Mouse (Mus musculus): ENCODE measurements around the gene E2f3.

The E2f3 gene

GRCm38 (mm10) chr13:29919841-29920240 is 66.0 kb downstream of the E2f3 start:
- DNase-seq (ENCODE audit: low spot score in 2 of 2) = no peak

GRCm38 (mm10) chr13:29916561-29916960 is 69.3 kb downstream of the E2f3 start:
- DNase-seq (ENCODE audit: low spot score in 2 of 2) = no peak

DNA sequence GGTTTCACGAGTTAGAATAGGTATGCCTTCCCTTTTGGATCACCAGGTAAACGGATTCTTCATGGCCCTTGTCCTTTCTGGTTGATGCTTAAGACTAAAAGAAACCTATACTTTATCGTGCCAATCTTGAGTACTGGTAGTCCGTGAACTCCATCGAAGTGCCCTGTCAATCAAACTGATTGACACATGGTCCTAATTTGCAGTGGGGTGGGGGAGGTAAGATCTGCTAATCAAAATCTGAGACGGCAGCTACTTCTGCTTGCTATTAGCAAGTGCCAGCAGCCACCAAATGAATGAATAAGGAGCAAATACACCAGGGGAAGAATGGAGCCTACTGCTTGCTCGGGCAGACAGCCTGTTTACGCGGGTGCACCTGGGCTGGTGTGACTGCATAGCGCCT is 72.3 kb downstream of the E2f3 start:
- no peak for DNase-seq (ENCODE audit: low spot score in 2 of 2)

DNA sequence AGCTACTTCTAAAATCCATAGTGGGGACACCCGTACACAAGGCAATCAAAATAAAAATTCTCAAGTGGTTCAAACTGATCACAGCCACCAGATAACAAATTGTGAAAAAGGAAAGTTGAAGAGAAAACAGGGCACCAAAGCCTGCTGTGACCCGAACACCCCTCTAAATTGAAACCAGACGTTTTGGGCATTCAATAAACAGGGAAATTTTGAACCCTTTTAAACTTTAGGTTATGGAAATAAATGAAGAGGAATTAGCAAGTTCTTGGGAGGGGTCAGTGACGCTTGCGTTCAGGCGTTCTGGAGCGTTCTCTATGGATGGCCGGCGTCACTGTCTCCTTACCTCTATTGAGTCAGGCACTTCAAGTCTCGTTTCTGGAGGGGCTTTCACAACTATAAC is 72.8 kb downstream of the E2f3 start:
- no peak for DNase-seq (ENCODE audit: low spot score in 2 of 2)

GRCm38 (mm10) chr13:29912251-29912650 is 73.6 kb downstream of the E2f3 start:
- DNase-seq (ENCODE audit: low spot score in 2 of 2) = no peak

DNA sequence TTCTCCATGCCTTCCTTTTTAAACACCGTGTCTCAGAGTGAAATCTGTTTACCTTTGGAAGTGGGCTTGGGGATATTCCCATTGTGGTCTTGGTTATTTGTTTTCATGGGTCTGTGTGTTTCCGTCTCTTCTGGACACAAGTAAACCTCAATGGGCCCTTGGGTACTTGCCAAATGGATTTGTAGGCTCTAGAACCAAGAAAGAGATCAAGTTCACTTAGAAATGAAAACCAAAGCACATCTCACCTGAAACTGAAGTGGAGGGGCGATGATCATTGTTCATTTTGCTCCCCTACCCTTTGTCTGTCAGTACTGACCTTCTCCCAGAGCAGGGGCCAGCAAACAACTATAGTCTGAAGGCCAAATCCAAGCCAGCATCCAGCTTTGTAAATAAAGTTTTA is 74.7 kb downstream of the E2f3 start:
- DNase-seq (ENCODE audit: low spot score in 2 of 2) = no peak

DNA sequence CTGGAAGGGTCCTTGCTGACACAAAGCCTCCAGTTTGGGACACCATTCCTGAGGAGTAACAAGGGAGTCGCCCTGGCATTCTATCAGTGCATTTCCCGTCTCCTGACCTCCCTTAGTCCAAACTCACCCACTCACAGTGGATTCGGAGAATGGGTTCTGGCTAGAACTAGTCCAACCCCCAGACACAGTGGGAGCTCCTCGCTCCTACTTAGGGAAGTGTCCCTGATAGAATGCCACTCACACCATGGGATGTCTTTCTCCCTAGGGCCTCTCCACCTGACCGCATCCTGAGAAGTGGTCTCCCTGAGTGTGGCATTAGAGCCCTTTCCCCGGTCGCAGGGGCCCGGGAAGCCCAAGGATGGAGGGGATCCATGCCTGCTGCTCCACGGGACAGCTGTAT is 77.4 kb downstream of the E2f3 start:
- no peak for DNase-seq (ENCODE audit: low spot score in 2 of 2)

GRCm38 (mm10) chr13:29907995-29908394 is 77.9 kb downstream of the E2f3 start:
- no peak for DNase-seq (ENCODE audit: low spot score in 2 of 2)

- DNase-seq (ENCODE audit: low spot score in 2 of 2) = no peak
Observed at GRCm38 (mm10) chr13:29906734-29907133, 79.1 kb downstream of the E2f3 start.

DNA sequence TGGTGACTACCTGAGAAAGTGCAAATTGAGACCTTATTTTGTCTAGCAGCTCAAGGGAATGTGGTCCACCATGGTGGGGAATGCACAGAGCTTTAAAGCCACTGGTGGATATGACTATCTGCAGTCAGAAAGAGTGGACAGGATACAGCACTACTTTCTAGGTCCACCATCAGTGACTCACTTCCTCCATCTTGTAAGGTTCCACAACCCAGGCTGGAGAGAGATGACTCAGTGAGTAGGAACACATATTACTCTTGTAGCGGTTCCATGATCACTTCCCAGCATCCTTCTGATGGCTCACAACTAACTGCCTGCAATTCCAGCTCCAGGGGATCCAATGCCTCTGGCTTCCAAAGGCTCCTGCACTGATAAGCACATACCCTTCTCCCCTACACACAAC is 82.5 kb downstream of the E2f3 start:
- DNase-seq (ENCODE audit: low spot score in 2 of 2) = no peak

DNA sequence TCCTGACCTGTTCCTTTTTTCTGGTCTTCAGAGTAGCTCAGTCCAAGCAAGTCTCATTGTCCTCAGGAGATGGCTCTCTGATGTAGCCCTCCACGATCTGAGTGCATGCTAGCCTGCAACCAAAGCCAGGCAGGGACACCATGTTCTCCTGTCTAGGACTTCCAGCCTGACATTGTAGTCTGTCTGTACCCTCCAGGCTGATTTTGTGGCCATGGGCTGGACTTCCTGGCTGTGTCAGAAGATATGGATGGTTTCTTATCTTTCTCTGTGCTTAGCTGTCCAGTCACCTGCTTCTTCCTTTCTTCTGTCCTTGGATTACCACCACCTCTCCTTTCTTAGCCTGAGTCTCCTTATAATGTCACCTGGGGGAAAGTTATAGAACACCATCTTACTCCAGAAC is 83.2 kb downstream of the E2f3 start:
- DNase-seq (ENCODE audit: low spot score in 2 of 2) = no peak

GRCm38 (mm10) chr13:29901641-29902040 is 84.2 kb downstream of the E2f3 start:
- DNase-seq (ENCODE audit: low spot score in 2 of 2) = no peak

DNA sequence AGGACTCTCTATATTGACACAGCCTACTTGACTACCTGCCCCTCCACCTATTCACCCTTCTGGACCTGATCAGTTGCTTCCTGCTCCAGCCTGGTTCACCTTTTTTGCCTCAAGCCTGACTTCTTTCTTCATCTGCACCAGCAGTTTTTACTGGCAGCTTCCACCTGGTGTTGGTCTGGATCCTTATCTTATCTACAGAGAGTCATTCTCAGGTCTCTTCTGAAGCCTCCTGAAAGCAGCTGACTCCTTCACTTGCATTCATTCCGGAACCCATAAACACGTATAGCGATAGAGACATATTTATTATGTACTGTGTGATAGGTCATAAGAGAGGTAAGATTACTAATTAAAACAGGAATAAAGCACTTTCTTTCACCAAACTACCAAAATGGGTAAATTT is 119.1 kb downstream of the E2f3 start:
- no peak for DNase-seq (ENCODE audit: low spot score in 2 of 2)

DNA sequence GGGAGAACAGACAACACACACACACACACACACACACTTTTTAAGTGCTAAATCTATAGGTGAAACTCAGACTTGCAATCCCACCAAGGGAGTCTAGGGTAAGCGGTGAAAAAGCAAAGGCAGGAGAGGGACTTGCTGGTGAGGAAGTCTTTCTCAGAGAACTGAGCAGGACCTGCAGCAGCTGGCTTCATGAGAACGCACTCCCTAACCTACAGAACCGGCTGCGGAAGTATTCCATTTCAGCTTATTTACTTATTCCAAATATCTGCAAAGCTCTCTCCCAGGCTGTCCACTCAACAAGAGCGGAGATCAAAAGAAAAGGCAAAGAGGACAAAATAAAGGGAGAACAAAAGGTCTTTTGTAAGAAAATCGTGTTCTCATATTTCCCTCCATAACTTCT is 121.5 kb downstream of the E2f3 start:
- no peak for DNase-seq (ENCODE audit: low spot score in 2 of 2)

DNA sequence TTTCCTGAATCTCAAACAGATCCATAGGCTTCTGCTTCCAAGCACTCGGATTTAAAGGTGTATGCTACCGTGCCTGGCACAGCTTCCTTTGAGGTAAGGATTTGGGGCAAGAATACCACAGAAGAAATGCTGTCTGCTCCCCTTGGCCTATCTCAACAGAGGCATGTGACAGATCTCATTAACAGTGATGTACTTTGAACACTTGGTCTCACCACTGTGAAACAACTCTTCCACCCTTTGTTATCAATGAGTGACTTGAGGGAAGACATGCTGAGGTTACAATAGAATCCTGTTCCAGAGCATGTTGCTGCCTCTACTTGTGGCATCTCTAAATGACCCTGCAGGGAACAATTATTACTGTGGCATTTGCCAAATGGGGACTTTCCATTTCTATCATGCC is 125.8 kb downstream of the E2f3 start:
- no peak for DNase-seq (ENCODE audit: low spot score in 2 of 2)

DNA sequence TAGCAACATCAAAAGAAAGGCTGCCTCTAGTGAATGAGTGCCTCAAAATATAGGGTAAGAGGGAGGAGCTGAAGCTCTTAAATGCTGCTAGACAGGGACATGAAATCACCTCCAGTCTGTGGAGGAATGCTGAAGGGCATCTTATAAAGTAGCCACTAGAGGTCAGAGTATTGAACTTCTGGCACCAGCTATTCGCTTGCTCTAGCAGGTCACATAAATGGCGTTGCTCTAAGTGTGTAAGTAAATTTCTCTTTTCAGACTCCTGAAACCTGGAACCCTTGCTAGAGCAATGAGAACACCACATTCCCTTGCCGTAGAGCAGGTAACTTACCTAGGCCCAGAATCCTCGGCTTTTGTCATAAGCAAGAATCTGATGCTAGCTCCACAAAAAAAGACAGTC is 128.4 kb downstream of the E2f3 start:
- DNase-seq (ENCODE audit: low spot score in 2 of 2) = no peak
